Mouse (Mus musculus) erythroblast, embryonic 14.5 days (primary cell): ENCODE measurements around the gene Scp2. TPM values are rescaled to one million over a fixed set of nuclear protein-coding genes. Genes with fewer than 3 reads are reported as not detected.

Experiments
- H3K27me3 ChIP-seq: 2 replicates; pipeline ENCODE4 v1.6.1; 2012; ENCODE audit warnings: inconsistent platforms; ENCODE audit not compliant: control insufficient read depth
- H3K36me3 ChIP-seq: 2 replicates; pipeline ENCODE4 v1.6.1; 2012; ENCODE audit warnings: mild to moderate bottlenecking, inconsistent platforms; ENCODE audit not compliant: control insufficient read depth
- H3K4me1 ChIP-seq: 2 replicates; pipeline ENCODE4 v1.6.1; 2012; ENCODE audit warnings: inconsistent platforms; ENCODE audit not compliant: control insufficient read depth
- H3K4me3 ChIP-seq: replicated peaks from 2 replicates; pipeline ENCODE3; 2012; ENCODE audit warnings: moderate library complexity, mild to moderate bottlenecking, inconsistent platforms
- H3K9me3 ChIP-seq: 2 replicates; pipeline ENCODE4 v1.6.1; 2012; ENCODE audit warnings: low read length, inconsistent platforms, mixed read lengths; ENCODE audit not compliant: control insufficient read depth
- GATA1 ChIP-seq: IDR thresholded peaks from 2 replicates; pipeline ENCODE4 v1.6.1; 2012; ENCODE audit warnings: low read length, inconsistent platforms, mixed read lengths
- TAL1 ChIP-seq: IDR thresholded peaks from 3 replicates; pipeline ENCODE4 v1.6.1; 2012; ENCODE audit warnings: low read length, inconsistent platforms, mixed read lengths
- polyA plus RNA-seq: library from polyadenylated mRNA; stranded (reverse); fragments of >175 nt; gene quantifications from 2 replicates; pipeline ENCODE4 v1.2.3, GENCODE M21; 2012

Scp2 gene
- polyA plus RNA-seq, 1 experiment: 3.0 TPM

DNA sequence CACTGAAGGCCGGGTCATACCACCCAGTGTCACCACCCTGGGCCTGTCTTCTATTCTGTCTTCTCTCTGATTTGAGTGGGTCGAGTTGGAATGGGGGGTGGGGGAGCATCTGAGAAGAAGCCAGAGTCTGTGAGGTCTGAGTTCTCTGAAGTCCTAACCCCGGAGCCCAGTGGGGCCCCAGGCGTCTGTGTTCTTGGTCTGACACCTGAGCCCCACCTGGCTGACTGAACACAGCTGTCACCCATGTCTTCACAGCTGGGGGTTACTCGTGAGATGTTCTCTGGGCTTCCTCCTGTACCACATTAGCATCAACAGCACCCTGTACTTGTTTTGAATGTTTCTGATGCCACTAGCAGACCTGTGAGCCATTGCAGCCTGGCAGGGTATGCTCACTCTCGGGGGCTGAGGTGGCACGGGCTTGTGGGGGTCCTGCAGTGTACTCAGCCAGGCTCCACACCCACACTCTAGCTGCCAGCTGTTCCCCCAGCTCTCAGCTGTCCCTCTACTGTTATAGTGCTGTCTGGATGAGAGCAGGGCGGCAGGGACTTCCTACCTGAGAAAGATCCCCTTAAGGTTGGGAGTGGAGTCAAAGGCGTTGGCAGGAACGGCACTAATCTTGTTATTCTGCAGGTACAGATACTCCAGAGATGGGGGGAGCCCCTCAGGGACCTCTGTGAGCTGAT, 126.4 kb downstream of the Scp2 start:
- Histone ChIP-seq H3K27me3 (no peaks in the 10 kb centered on the region), H3K9me3 (no peaks in the 10 kb centered on the region)

GRCm38 (mm10) chr4:108017839-108018238, 127.0 kb downstream of the Scp2 start:
- H3K4me1 ChIP-seq: peaks cover 9% of the 10 kb centered on the region
- peaks cover 3% of the 10 kb centered on the region for H3K36me3 ChIP-seq
- TF ChIP-seq GATA1: no peak
- TF ChIP-seq TAL1: no peak
- H3K9me3 ChIP-seq: no peaks in the 10 kb centered on the region
- H3K27me3 ChIP-seq: no peaks in the 10 kb centered on the region
- H3K4me3 ChIP-seq: no peak overlapping the region

More for the DNA sequence above, 126.4 kb downstream of the Scp2 start:
- Histone ChIP-seq H3K4me3 (no peak overlapping the region), H3K4me1 (peaks cover 11% of the 10 kb centered on the region), H3K36me3 (peaks cover 3% of the 10 kb centered on the region)
- TF ChIP-seq TAL1 (no peak), GATA1 (no peak)

GRCm38 (mm10) chr4:108016321-108016720, 128.5 kb downstream of the Scp2 start:
- Histone ChIP-seq H3K27me3 (no peaks in the 10 kb centered on the region), H3K9me3 (no peaks in the 10 kb centered on the region), H3K4me3 (no peak overlapping the region), H3K4me1 (peaks cover 9% of the 10 kb centered on the region), H3K36me3 (peaks cover 3% of the 10 kb centered on the region)
- TF ChIP-seq TAL1 (no peak), GATA1 (no peak)

DNA sequence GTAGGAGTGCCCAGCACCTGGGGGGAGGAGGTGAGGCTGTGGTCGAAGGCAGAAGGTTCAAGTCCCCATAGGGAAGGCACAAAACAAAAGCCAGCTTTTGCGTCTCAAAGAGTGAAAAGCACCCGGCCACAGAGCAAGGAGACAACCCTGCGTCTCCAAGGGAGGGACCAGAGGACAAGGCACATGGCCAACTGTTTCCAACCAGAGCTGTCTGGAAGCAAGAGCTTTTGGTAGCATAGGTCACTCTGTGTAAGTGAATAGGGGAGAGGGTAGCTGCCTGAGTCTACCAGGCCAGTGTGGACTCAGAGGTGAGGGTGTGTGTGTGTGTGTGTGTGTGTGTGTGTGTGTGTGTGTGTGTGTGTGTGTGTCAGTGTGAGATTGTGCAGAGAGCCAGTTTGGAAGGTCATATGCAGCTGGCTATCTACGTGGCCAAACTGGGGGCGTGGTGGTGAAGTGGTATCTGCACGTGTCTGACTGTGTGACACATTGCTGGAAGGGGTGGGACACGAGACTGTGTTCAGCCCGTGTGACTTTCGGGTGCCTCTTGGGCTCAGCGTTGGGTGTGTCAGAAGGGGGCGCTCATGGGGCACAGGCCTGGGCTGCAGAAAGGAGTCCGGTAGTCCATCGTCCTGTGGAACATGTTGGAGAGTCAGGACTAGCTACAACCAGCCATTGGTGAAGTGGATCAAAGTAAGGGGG, 129.6 kb downstream of the Scp2 start:
- H3K27me3 ChIP-seq: no peaks in the 10 kb centered on the region
- H3K4me1 ChIP-seq: peaks cover 9% of the 10 kb centered on the region
- H3K4me3 ChIP-seq: no peak overlapping the region
- H3K36me3 ChIP-seq: no peaks in the 10 kb centered on the region
- TF ChIP-seq TAL1 (no peak), GATA1 (no peak)
- no peaks in the 10 kb centered on the region for H3K9me3 ChIP-seq

GRCm38 (mm10) chr4:108014466-108014865, 130.3 kb downstream of the Scp2 start:
- Histone ChIP-seq H3K4me3 (no peak overlapping the region), H3K9me3 (no peaks in the 10 kb centered on the region), H3K27me3 (no peaks in the 10 kb centered on the region), H3K4me1 (peaks cover 11% of the 10 kb centered on the region), H3K36me3 (no peaks in the 10 kb centered on the region)
- no peak for TF ChIP-seq TAL1
- TF ChIP-seq GATA1: no peak

GRCm38 (mm10) chr4:108008541-108008940, 136.3 kb downstream of the Scp2 start:
- H3K4me3 ChIP-seq: no peak overlapping the region
- H3K4me1 ChIP-seq: peaks cover 19% of the 10 kb centered on the region
- H3K9me3 ChIP-seq: no peaks in the 10 kb centered on the region
- H3K27me3 ChIP-seq: no peaks in the 10 kb centered on the region
- TF ChIP-seq GATA1: no peak
- H3K36me3 ChIP-seq: no peaks in the 10 kb centered on the region

DNA sequence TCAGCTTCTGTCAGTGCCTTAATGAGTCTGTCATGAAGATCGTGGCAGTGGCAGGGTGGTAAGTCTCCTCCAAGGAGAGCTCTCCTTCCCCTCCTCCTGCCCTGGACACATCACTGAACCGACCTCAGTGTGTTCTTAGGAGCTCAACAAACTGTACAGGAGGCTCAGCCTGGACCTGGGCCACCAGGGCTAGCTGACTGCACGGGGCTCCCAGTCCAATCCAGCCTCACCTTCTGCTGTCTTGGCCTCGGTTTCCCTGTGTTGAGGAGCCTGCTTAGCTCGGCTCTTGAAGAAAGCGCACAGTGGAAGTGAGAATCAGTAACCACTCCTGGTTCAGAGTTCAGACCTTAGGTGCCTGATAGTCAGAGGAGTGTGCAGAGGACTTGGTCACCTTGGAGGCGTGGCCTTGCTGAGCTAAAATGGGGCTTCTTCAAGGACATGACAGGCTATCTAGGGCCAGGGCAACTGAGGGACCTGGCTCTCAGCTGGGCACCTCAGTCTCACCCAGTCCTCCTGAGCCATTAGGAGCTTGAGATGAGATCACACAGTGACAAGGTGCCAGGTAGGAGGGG, 137.2 kb downstream of the Scp2 start:
- H3K4me3 ChIP-seq: no peak overlapping the region
- H3K27me3 ChIP-seq: no peaks in the 10 kb centered on the region
- no peak for TF ChIP-seq TAL1
- TF ChIP-seq GATA1: no peak
- H3K36me3 ChIP-seq: no peaks in the 10 kb centered on the region
- peaks cover 19% of the 10 kb centered on the region for H3K4me1 ChIP-seq
- H3K9me3 ChIP-seq: no peaks in the 10 kb centered on the region

DNA sequence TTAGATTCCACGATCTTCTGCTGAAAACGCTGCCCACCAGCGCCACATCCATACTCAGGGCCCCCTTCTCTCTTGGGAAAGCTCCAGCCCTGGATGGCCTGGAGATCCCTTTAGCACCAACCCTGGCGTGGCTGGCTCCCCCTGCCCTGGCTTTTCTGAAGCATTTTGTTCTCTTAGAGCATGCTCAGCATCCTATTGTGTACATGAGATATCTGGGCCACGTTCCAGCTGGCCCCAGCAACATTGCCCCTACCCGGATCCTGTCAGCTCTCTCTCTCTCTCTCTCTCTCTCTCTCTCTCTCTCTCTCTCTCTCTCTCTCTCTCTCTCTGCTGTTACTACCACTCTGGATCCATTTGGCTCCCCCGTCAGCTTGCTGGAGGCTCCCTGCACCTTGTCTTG, 139.5 kb downstream of the Scp2 start:
- Histone ChIP-seq H3K36me3 (no peaks in the 10 kb centered on the region), H3K4me3 (no peak overlapping the region), H3K27me3 (no peaks in the 10 kb centered on the region), H3K4me1 (peaks cover 19% of the 10 kb centered on the region), H3K9me3 (no peaks in the 10 kb centered on the region)
- TF ChIP-seq GATA1: no peak
- TF ChIP-seq TAL1: no peak

DNA sequence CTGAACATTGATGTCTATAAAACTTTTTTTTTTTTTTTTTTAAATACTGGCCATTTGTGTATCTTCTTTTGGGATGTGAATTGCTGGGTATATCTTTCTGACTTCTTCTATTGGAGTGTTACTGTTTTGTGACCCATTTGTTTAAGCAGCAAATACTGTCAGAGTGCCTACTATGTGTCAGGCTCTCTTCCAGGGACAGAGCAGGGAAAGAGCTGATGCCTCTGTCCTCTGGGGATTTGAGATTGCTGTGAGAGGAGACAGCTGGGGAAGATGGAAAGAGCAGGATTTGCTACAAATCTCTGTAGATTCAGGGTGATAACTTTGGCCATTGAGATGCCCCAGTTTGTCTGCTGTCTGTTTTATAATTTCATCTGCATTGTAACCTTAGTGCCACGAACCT, 145.4 kb downstream of the Scp2 start:
- Histone ChIP-seq H3K9me3 (no peaks in the 10 kb centered on the region), H3K4me1 (no peaks in the 10 kb centered on the region), H3K4me3 (no peak overlapping the region), H3K36me3 (no peaks in the 10 kb centered on the region), H3K27me3 (no peaks in the 10 kb centered on the region)
- TF ChIP-seq TAL1 (no peak), GATA1 (no peak)
